Mouse (Mus musculus): ENCODE measurements around the gene Elmo3. TPM values are rescaled to one million over a fixed set of nuclear protein-coding genes. Genes with fewer than 3 reads are reported as not detected.
A peak's percentile ranks its signal among the peaks of the same experiment; 100 is the strongest.

The Elmo3 gene
- polyA plus RNA-seq, 1 experiment from 2014 or later = 1.3 TPM

DNA sequence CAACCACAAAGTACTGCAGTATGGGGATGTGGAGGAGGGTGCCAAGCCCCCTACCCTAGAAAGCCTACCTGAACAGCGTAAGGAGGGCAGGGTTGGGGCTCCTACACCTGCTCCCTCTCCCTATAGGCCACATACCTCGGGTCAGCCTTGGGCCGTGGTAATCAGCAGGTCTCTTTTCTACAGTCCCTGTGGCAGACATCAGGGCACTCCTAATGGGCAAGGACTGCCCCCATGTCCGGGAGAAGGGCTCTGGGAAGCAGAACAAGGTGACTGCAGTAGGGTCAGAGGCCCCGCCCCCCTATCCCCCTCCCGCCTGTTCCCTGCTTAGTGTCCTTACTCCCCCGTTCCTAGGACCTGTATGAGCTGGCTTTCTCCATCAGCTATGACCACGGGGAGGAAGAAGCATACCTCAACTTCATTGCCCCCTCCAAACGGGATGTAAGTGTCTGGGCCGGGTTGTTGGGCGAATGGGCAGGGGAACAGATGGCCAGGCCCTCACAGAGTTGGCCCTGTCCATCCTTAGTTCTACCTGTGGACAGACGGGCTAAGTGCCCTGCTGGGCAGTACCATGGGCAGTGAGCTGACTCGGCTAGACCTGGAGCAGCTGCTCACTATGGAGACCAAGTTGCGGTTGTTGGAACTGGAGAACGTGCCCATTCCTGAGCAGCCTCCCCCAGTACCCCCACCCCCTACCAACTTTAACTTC, 3.9 kb downstream of the Elmo3 start:
- H3K36me3 ChIP-seq = peaks cover 93% of the 10 kb centered on the region
- 83% methylated on average over 15 of the region's 15 CpGs for WGBS

DNA sequence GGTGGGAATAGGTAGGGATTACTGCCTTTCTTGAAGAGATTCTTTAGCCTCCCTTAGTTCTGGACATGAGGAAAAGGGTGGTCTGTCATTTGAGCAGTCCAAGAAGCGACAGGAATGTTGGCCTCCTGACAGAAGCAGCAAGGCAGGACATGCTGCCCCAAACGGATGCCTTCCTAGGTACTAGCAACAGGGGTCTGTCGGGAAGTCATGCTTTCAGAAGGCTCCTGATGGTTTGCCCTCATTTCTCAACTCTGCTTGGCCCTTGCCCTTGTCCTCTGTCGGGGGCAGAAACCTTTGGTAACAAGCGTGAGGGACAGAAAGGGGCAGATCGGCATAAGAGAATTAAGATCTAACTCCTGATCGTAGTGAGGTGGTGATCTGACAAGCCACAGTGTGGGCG, 4.7 kb downstream of the Elmo3 start:
- peaks cover 94% of the 10 kb centered on the region for H3K36me3 ChIP-seq
- peaks cover 17% of the 10 kb centered on the region for H3K4me1 ChIP-seq
- no peak for DNase-seq (ENCODE audit: low spot score)
- no peak overlapping the region for H3K4me3 ChIP-seq
- WGBS = 92% methylated on average over 8 of the region's 8 CpGs
- H3K27me3 ChIP-seq (ENCODE audit: low read depth, poor library complexity, severe bottlenecking) = no peaks in the 10 kb centered on the region
- H3K9me3 ChIP-seq (replicated peaks) = no peaks in the 10 kb centered on the region
- H3K27ac ChIP-seq (replicated peaks) = no peak overlapping the region

More for the DNA sequence above, 3.9 kb downstream of the Elmo3 start:
- Histone ChIP-seq H3K27ac (replicated peaks) (no peak overlapping the region), H3K4me3 (no peak overlapping the region), H3K9me3 (replicated peaks) (no peaks in the 10 kb centered on the region), H3K27me3 (ENCODE audit: low read depth, poor library complexity, severe bottlenecking) (no peaks in the 10 kb centered on the region), H3K4me1 (peaks cover 18% of the 10 kb centered on the region)
- DNase-seq (ENCODE audit: low spot score) = no peak

GRCm38 (mm10) chr8:105311718-105312117, 6.3 kb downstream of the Elmo3 start:
- WGBS = 91% methylated on average over 1 of the region's 1 CpGs
- Histone ChIP-seq H3K9me3 (replicated peaks) (no peaks in the 10 kb centered on the region), H3K27me3 (ENCODE audit: low read depth, poor library complexity, severe bottlenecking) (no peaks in the 10 kb centered on the region), H3K4me3 (no peak overlapping the region), H3K4me1 (0 out of 2 replicates have a peak, but pooled peaks cover 4% of the 10 kb centered on the region), H3K27ac (replicated peaks) (no peak overlapping the region), H3K36me3 (peaks cover 98% of the 10 kb centered on the region)
- no peak for DNase-seq (ENCODE audit: low spot score)

DNA sequence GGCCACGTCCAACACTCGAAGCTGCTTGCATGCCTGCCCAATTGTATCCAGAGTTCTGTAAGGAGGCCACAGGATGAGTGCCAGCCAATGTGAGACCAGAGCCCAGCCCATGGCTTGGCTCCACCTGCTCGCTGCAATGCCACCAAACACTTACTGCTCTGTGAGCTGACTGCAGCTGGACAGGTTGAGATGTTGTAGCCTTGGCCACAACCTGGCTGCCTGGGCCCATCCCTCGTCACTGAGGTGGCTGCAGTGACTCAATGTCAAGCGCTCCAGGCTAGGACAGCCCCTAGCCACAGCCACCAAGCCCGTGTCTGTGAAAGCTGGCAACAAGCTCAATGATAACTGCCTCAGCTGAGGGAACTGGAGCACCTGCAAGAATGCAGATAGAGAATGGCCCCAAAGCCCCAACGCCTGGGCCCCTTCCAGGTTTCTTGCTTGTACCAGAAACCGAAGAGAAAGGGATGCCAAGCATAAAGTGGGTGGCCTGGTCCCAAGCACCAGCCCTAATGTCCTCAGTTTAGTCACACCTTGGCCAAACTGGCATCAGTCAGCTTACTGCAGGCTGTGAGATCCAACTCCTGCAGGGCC, 7.6 kb downstream of the Elmo3 start:
- no peaks in the 10 kb centered on the region for H3K27me3 ChIP-seq (ENCODE audit: low read depth, poor library complexity, severe bottlenecking)
- H3K9me3 ChIP-seq (replicated peaks) = no peaks in the 10 kb centered on the region
- no peak overlapping the region for H3K4me3 ChIP-seq
- no peak overlapping the region for H3K27ac ChIP-seq (replicated peaks)
- 95% methylated on average over 8 of the region's 8 CpGs for WGBS
- 0 out of 2 replicates have a peak, but pooled peaks cover 4% of the 10 kb centered on the region for H3K4me1 ChIP-seq
- peaks cover 98% of the 10 kb centered on the region for H3K36me3 ChIP-seq
- no peak for DNase-seq (ENCODE audit: low spot score)

GRCm38 (mm10) chr8:105313622-105314402, 8.4 kb downstream of the Elmo3 start:
- H3K4me3 ChIP-seq = no peak overlapping the region
- H3K36me3 ChIP-seq = peaks cover 98% of the 10 kb centered on the region
- WGBS = 78% methylated on average over 9 of the region's 9 CpGs
- no peaks in the 10 kb centered on the region for H3K9me3 ChIP-seq (replicated peaks)
- no peak for DNase-seq (ENCODE audit: low spot score)
- no peaks in the 10 kb centered on the region for H3K27me3 ChIP-seq (ENCODE audit: low read depth, poor library complexity, severe bottlenecking)
- H3K4me1 ChIP-seq = 0 out of 2 replicates have a peak, but pooled peaks cover 4% of the 10 kb centered on the region
- no peak overlapping the region for H3K27ac ChIP-seq (replicated peaks)

- WGBS = 92% methylated on average over 18 of the region's 18 CpGs
- Histone ChIP-seq H3K9me3 (replicated peaks) (no peaks in the 10 kb centered on the region), H3K36me3 (peaks cover 98% of the 10 kb centered on the region), H3K4me1 (0 out of 2 replicates have a peak, but pooled peaks cover 4% of the 10 kb centered on the region), H3K4me3 (no peak overlapping the region), H3K27me3 (ENCODE audit: low read depth, poor library complexity, severe bottlenecking) (no peaks in the 10 kb centered on the region), H3K27ac (replicated peaks) (no peak overlapping the region)
- no peak for DNase-seq (ENCODE audit: low spot score)
Measured at GRCm38 (mm10) chr8:105315073-105315769, 9.8 kb downstream of the Elmo3 start.

- Histone ChIP-seq H3K4me3 (no peak overlapping the region), H3K36me3 (peaks cover 87% of the 10 kb centered on the region), H3K27ac (replicated peaks) (no peak overlapping the region), H3K9me3 (replicated peaks) (no peaks in the 10 kb centered on the region), H3K4me1 (0 out of 2 replicates have a peak, but pooled peaks cover 4% of the 10 kb centered on the region), H3K27me3 (ENCODE audit: low read depth, poor library complexity, severe bottlenecking) (no peaks in the 10 kb centered on the region)
- no peak for DNase-seq (ENCODE audit: low spot score)
- WGBS = 90% methylated on average over 4 of the region's 4 CpGs
Measured at GRCm38 (mm10) chr8:105317941-105318340, 12.5 kb downstream of the Elmo3 start.

GRCm38 (mm10) chr8:105318662-105319190, 13.3 kb downstream of the Elmo3 start:
- DNase-seq (ENCODE audit: low spot score) = no peak
- H3K9me3 ChIP-seq (replicated peaks) = no peaks in the 10 kb centered on the region
- peaks cover 82% of the 10 kb centered on the region for H3K36me3 ChIP-seq
- no peaks in the 10 kb centered on the region for H3K27me3 ChIP-seq (ENCODE audit: low read depth, poor library complexity, severe bottlenecking)
- 0 out of 2 replicates have a peak, but pooled peaks cover 3% of the 10 kb centered on the region for H3K4me1 ChIP-seq
- no peak overlapping the region for H3K27ac ChIP-seq (replicated peaks)
- 83% methylated on average over 11 of the region's 11 CpGs for WGBS
- H3K4me3 ChIP-seq = no peak overlapping the region

DNA sequence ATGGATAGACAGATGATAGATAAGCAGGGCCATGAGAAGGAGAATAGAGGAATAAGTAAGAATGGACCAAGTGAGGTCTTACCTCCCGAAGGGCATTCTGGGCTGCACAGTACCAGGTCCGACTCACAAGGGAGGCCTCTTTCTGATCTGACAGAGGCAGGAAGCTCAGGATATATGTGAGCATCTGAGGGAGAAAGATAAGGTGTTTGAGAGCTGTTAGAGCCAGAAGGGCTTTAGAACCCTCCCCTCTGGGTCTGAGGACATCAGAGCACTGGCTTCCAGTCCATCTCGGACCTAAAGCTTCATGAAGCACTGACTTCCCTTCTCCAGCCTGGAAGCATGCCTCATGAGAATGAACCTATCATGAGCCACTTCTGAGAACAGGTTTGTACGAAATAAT, 17.8 kb downstream of the Elmo3 start:
- Histone ChIP-seq H3K4me1 (peaks cover 28% of the 10 kb centered on the region), H3K27me3 (ENCODE audit: low read depth, poor library complexity, severe bottlenecking) (no peaks in the 10 kb centered on the region), H3K4me3 (no peak overlapping the region), H3K9me3 (replicated peaks) (no peaks in the 10 kb centered on the region), H3K36me3 (peaks cover 43% of the 10 kb centered on the region), H3K27ac (replicated peaks) (no peak overlapping the region)
- no peak for DNase-seq (ENCODE audit: low spot score)
- WGBS = 86% methylated on average over 4 of the region's 4 CpGs

- H3K9me3 ChIP-seq (replicated peaks) = no peaks in the 10 kb centered on the region
- H3K27me3 ChIP-seq (ENCODE audit: low read depth, poor library complexity, severe bottlenecking) = no peaks in the 10 kb centered on the region
- WGBS = 0% methylated on average over 12 of the region's 12 CpGs
- H3K4me3 ChIP-seq = peak overlapping the region; percentile 88
- H3K4me1 ChIP-seq = peaks cover 28% of the 10 kb centered on the region
- DNase-seq (ENCODE audit: low spot score) = no peak
- peak overlapping the region; percentile 86 for H3K27ac ChIP-seq (replicated peaks)
- peaks cover 47% of the 10 kb centered on the region for H3K36me3 ChIP-seq
Measured at GRCm38 (mm10) chr8:105325641-105326093, 20.3 kb downstream of the Elmo3 start.

DNA sequence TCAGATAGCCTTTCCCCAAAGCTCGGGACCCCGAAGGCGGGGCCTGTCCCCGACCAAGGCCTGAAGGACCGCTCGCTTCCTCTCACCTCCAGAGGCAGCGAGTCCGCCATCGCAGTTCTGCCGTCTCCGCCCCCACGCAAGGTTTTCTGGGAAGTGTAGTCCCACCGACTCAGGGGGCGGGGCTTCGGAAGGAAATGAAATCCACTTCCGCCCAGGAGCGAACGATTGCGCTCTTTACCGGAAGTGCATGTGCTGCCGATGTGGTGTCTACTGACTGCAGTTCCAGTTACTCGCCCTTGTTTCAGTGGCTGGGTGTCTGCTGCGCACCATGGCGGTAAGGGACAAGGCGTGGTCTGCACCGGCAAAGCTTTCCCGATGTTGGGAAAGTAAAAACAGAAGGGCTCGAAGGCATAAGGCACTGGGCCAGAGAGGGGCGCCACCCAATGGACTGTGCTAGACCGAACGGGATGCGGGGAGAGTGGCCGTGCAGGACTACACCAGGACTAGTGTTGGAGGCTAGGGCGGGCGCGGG, 20.8 kb downstream of the Elmo3 start, which contains the start of the genes Lrrc29 and Tmem208:
TSS of gene Lrrc29 (minus strand) at position 138 of the 532 bp plus-strand sequence.
TSS of gene Tmem208 (plus strand) at position 214 of the 532 bp plus-strand sequence.
- DNase-seq (ENCODE audit: low spot score) = peak; percentile 97
- H3K27ac ChIP-seq (replicated peaks) = peak within 1 kb of the TSS; percentile 86
- H3K27me3 ChIP-seq (ENCODE audit: low read depth, poor library complexity, severe bottlenecking) = no peaks in the 10 kb centered on the region
- under 1% methylated on average over 36 of the region's 36 CpGs for WGBS
- peaks cover 52% of the 10 kb centered on the region for H3K36me3 ChIP-seq
- H3K9me3 ChIP-seq (replicated peaks) = no peaks in the 10 kb centered on the region
- H3K4me1 ChIP-seq = peaks cover 28% of the 10 kb centered on the region
- H3K4me3 ChIP-seq = peak within 1 kb of the TSS; percentile 88

DNA sequence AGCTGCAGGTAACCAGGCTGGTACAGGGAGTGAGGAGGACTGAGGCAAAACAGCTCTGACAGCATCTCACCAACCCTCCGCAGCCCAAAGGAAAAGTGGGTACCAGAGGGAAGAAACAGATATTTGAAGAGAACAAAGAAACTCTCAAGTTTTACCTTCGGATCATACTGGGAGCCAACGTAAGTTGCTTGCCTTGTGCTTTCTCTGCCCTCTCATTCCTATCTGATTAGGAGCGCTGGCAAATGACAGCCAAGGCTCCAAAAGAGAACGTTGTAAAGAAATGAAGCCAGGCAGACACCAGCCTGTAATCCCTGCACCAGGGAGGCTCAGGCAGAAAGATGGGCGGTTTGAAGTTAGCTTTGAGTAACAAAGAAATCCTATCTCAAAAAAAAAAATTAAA, 21.6 kb downstream of the Elmo3 start:
- peaks cover 28% of the 10 kb centered on the region for H3K4me1 ChIP-seq
- peak overlapping the region; percentile 86 for H3K27ac ChIP-seq (replicated peaks)
- DNase-seq (ENCODE audit: low spot score) = no peak
- H3K27me3 ChIP-seq (ENCODE audit: low read depth, poor library complexity, severe bottlenecking) = no peaks in the 10 kb centered on the region
- H3K36me3 ChIP-seq = peaks cover 53% of the 10 kb centered on the region
- 46% methylated on average over 6 of the region's 6 CpGs for WGBS
- no peaks in the 10 kb centered on the region for H3K9me3 ChIP-seq (replicated peaks)
- H3K4me3 ChIP-seq = peak overlapping the region; percentile 88

All from midbrain, embryonic 10.5 days (tissue).